Mouse (Mus musculus): ENCODE data around the gene Npc2. TPM values are rescaled to one million over a fixed set of nuclear protein-coding genes. Genes with fewer than 3 reads are reported as not detected.

Npc2 gene
- total RNA-seq, 2 experiments from 2014 or later, result 25.6 to 26.4 TPM

- Histone ChIP-seq H3K27ac (no peak overlapping the region), H3K4me3 (no peak overlapping the region)
- intact Hi-C loops (cut with DNase I), result no loop called here
- no peak for TF ChIP-seq CTCF (IDR thresholded peaks at IDR 0.05)
- no peak for DNase-seq (ENCODE audit: extremely low spot score in 1 of 2, low spot score in 2 of 2)
Measured at GRCm38 (mm10) chr12:84718462-84719244, 54.3 kb downstream of the Npc2 start.

GRCm38 (mm10) chr12:84714578-84714977 lies 58.4 kb downstream of the Npc2 start:
- no peak for TF ChIP-seq CTCF (IDR thresholded peaks at IDR 0.05)
- H3K4me3 ChIP-seq, result no peak overlapping the region
- intact Hi-C loops (cut with DNase I), result no loop called here

GRCm38 (mm10) chr12:84709842-84710439 lies 63.0 kb downstream of the Npc2 start:
- intact Hi-C loops (cut with DNase I), result no loop called here
- TF ChIP-seq CTCF (IDR thresholded peaks at IDR 0.05), result no peak
- H3K27ac ChIP-seq, result no peak overlapping the region
- H3K4me3 ChIP-seq, result no peak overlapping the region
- DNase-seq (ENCODE audit: extremely low spot score in 1 of 2, low spot score in 2 of 2), result no peak

More at GRCm38 (mm10) chr12:84714578-84714977, 58.4 kb downstream of the Npc2 start:
- DNase-seq (ENCODE audit: extremely low spot score in 1 of 2, low spot score in 2 of 2), result no peak
- no peak overlapping the region for H3K27ac ChIP-seq

GRCm38 (mm10) chr12:84707804-84708203 lies 65.1 kb downstream of the Npc2 start:
- DNase-seq (ENCODE audit: extremely low spot score in 1 of 2, low spot score in 2 of 2), result no peak
- intact Hi-C loops (cut with DNase I), result no loop called here
- no peak overlapping the region for H3K4me3 ChIP-seq
- H3K27ac ChIP-seq, result no peak overlapping the region
- no peak for TF ChIP-seq CTCF (IDR thresholded peaks at IDR 0.05)

- no peak for TF ChIP-seq CTCF (IDR thresholded peaks at IDR 0.05)
- intact Hi-C loops (cut with DNase I), result no loop called here
- DNase-seq (ENCODE audit: extremely low spot score in 1 of 2, low spot score in 2 of 2), result no peak
- Histone ChIP-seq H3K4me3 (no peak overlapping the region), H3K27ac (no peak overlapping the region)
Measured at GRCm38 (mm10) chr12:84706886-84707285, 66.1 kb downstream of the Npc2 start.

Other genes starting within 250 kb of the Npc2 start
- under 1 TPM; 0.23 TPM for gene Vsx2, start 203.4 kb downstream of the Npc2 start, total RNA-seq (2021)
- 10 to 100 TPM; 10.2 to 11.4 TPM for gene Abcd4, start 155.7 kb downstream of the Npc2 start, total RNA-seq (2021)
- gene Vrtn, start 132.1 kb downstream of the Npc2 start, total RNA-seq (2021), result not detected
- 10 to 100 TPM; 11.7 to 21.3 TPM for gene Syndig1l, start 74.3 kb downstream of the Npc2 start, total RNA-seq (2021)
- 10 to 100 TPM; 55.9 to 57.7 TPM for gene Isca2, start 99 bp upstream of the Npc2 start, total RNA-seq (2021)
- gene Ltbp2, start 103.4 kb upstream of the Npc2 start, total RNA-seq (2021), result under 1 TPM; 0.45 to 0.94 TPM
- gene Fcf1, start 197.7 kb upstream of the Npc2 start, total RNA-seq (2021), result 10 to 100 TPM; 28.9 to 31.5 TPM
- 10 to 100 TPM; 95.6 to 97.8 TPM for gene Arel1, start 197.7 kb upstream of the Npc2 start, total RNA-seq (2021)
- gene Ylpm1, start 223.2 kb upstream of the Npc2 start, total RNA-seq (2021), result 100 to 1,000 TPM; 124 to 126 TPM